Mouse (Mus musculus): ENCODE results near the gene Chrnb1.
A peak's percentile ranks its signal among the peaks of the same experiment; 100 is the strongest.

Chrnb1 gene

GRCm38 (mm10) chr11:69766872-69767624, 28.7 kb downstream of the Chrnb1 start:
- peak in 1 of 2 experiments; percentile 28 for DNase-seq

GRCm38 (mm10) chr11:69766126-69766609, 29.6 kb downstream of the Chrnb1 start:
- peak; percentile 79 to 85 for DNase-seq

GRCm38 (mm10) chr11:69765221-69766125, 30.3 kb downstream of the Chrnb1 start, which contains the start of gene Zbtb4:
Gene Zbtb4, plus strand, starts transcription at chr11:69765912.
- DNase-seq = peak; percentile 66 to 78

- peak in 1 of 2 experiments; percentile 47 for DNase-seq
Measured at GRCm38 (mm10) chr11:69763551-69763950, 32.2 kb downstream of the Chrnb1 start.

GRCm38 (mm10) chr11:69761868-69762267, 33.9 kb downstream of the Chrnb1 start, which contains the start of gene Slc35g3:
Gene Slc35g3, minus strand, starts transcription at chr11:69761968.
- DNase-seq = no peak

- no peak for DNase-seq
Measured at GRCm38 (mm10) chr11:69760901-69761200, 34.9 kb downstream of the Chrnb1 start.

GRCm38 (mm10) chr11:69760160-69760900, 35.4 kb downstream of the Chrnb1 start:
- DNase-seq = no peak

GRCm38 (mm10) chr11:69758971-69759721, 36.6 kb downstream of the Chrnb1 start:
- peak; percentile 86 to 93 for DNase-seq

GRCm38 (mm10) chr11:69758478-69758970, 37.2 kb downstream of the Chrnb1 start, which contains the start of gene Polr2a:
Gene Polr2a, minus strand, starts transcription at chr11:69758637.
- DNase-seq = peak; percentile 97 to 99

GRCm38 (mm10) chr11:69758090-69758456, 37.7 kb downstream of the Chrnb1 start:
- peak; percentile 97 to 99 for DNase-seq

GRCm38 (mm10) chr11:69757303-69758089, 38.2 kb downstream of the Chrnb1 start:
- no peak for DNase-seq

- peak in 1 of 2 experiments; percentile 25 for DNase-seq
Measured at GRCm38 (mm10) chr11:69754701-69755100, 41.0 kb downstream of the Chrnb1 start.

GRCm38 (mm10) chr11:69754233-69754632, 41.5 kb downstream of the Chrnb1 start:
- no peak for DNase-seq

GRCm38 (mm10) chr11:69752686-69753085, 43.1 kb downstream of the Chrnb1 start:
- no peak for DNase-seq

GRCm38 (mm10) chr11:69751635-69752034, 44.1 kb downstream of the Chrnb1 start:
- no peak for DNase-seq
